Mouse (Mus musculus) embryonic facial prominence, embryonic 15.5 days (tissue): ENCODE results near the gene Srgap2. TPM values are rescaled to one million over a fixed set of nuclear protein-coding genes. Genes with fewer than 3 reads are reported as not detected.
A peak's percentile ranks its signal among the peaks of the same experiment; 100 is the strongest.

Source experiments
- ATAC-seq: fragments of 200-750 bp; cut with Nextera tagmentation; 2 replicates; pipeline ENCODE4 v1.8.0; 2017; ENCODE audit warnings: low read depth, moderate TSS enrichment; ENCODE audit not compliant: insufficient number of reproducible peaks, low FRiP score, low TSS enrichment
- H3K27ac ChIP-seq: fragments of 300-500 bp; sonication (generic); replicated peaks from 2 replicates; pipeline ENCODE4 v1.5.1; 2015; ENCODE audit warnings: mild to moderate bottlenecking, inconsistent platforms
- H3K27me3 ChIP-seq: fragments of 300-500 bp; sonication (generic); 2 replicates; pipeline ENCODE4 v1.6.1; 2015; ENCODE audit warnings: inconsistent platforms
- H3K36me3 ChIP-seq: fragments of 300-500 bp; sonication (generic); 2 replicates; pipeline ENCODE4 v1.6.1; 2015; ENCODE audit warnings: mild to moderate bottlenecking, inconsistent platforms
- H3K4me1 ChIP-seq: fragments of 300-500 bp; sonication (generic); 2 replicates; pipeline ENCODE4 v1.6.1; 2015; ENCODE audit warnings: inconsistent platforms
- H3K4me2 ChIP-seq: fragments of 300-500 bp; sonication (generic); replicated peaks from 2 replicates; pipeline ENCODE4 v1.6.1; 2015; ENCODE audit warnings: mild to moderate bottlenecking, inconsistent platforms
- H3K4me3 ChIP-seq: fragments of 300-500 bp; sonication (generic); replicated peaks from 2 replicates; pipeline ENCODE4 v1.5.1; 2015; ENCODE audit warnings: mild to moderate bottlenecking, inconsistent platforms
- H3K9ac ChIP-seq: fragments of 300-500 bp; sonication (generic); 2 replicates; pipeline ENCODE4 v1.6.1; 2015; ENCODE audit warnings: inconsistent platforms
- H3K9me3 ChIP-seq: fragments of 300-500 bp; sonication (generic); replicated peaks from 2 replicates; pipeline ENCODE4 v1.6.1; 2016; ENCODE audit warnings: inconsistent platforms
- WGBS: fragments of 180-500 bp; shearing (Covaris S2); methylation state at CpG from one replicate; pipeline ENCODE4 v1.1.7; 2015; 5-methylcytosine and 5-hydroxymethylcytosine counted together
- polyA plus RNA-seq: library from polyadenylated mRNA; unstranded; fragments of >200 nt; fragmentation: Nextera tagmentation; extraction: Ambion mirVana; gene quantifications from 2 replicates; pipeline ENCODE4 v1.2.1, GENCODE M21; 2015

The Srgap2 gene
- polyA plus RNA-seq, 1 experiment from 2014 or later: 18.0 TPM

- Histone ChIP-seq H3K27ac (no peak overlapping the region), H3K27me3 (no peaks in the 10 kb centered on the region), H3K4me1 (no peaks in the 10 kb centered on the region), H3K9me3 (no peaks in the 10 kb centered on the region), H3K4me2 (no peak overlapping the region), H3K4me3 (no peak overlapping the region), H3K9ac (no peak overlapping the region), H3K36me3 (peaks cover 29% of the 10 kb centered on the region)
- ATAC-seq: no peak
- 82% methylated on average over 1 of the region's 1 CpGs for WGBS
Measured at GRCm38 (mm10) chr1:131359609-131360008, 167.5 kb downstream of the Srgap2 start.

- no peak overlapping the region for H3K27ac ChIP-seq
- ATAC-seq: no peak
- no peak overlapping the region for H3K4me3 ChIP-seq
- no peak overlapping the region for H3K9ac ChIP-seq
- no peaks in the 10 kb centered on the region for H3K27me3 ChIP-seq
- no peak overlapping the region for H3K4me2 ChIP-seq
- H3K9me3 ChIP-seq: no peaks in the 10 kb centered on the region
- H3K4me1 ChIP-seq: no peaks in the 10 kb centered on the region
- 85% methylated on average over 1 of the region's 1 CpGs for WGBS
- peaks cover 20% of the 10 kb centered on the region for H3K36me3 ChIP-seq
Measured at GRCm38 (mm10) chr1:131357213-131357612, 169.9 kb downstream of the Srgap2 start.

GRCm38 (mm10) chr1:131351436-131351835, 175.7 kb downstream of the Srgap2 start:
- no peak overlapping the region for H3K9ac ChIP-seq
- no peak overlapping the region for H3K4me2 ChIP-seq
- no peak overlapping the region for H3K27ac ChIP-seq
- H3K4me3 ChIP-seq: no peak overlapping the region
- ATAC-seq: no peak
- peaks cover 29% of the 10 kb centered on the region for H3K36me3 ChIP-seq
- no peaks in the 10 kb centered on the region for H3K27me3 ChIP-seq
- no peaks in the 10 kb centered on the region for H3K9me3 ChIP-seq
- 80% methylated on average over 2 of the region's 2 CpGs for WGBS
- peaks cover 3% of the 10 kb centered on the region; the same call in 1 of the 2 replicates for H3K4me1 ChIP-seq

- no peak overlapping the region for H3K4me3 ChIP-seq
- WGBS: 44% methylated on average over 1 of the region's 1 CpGs
- H3K27ac ChIP-seq: no peak overlapping the region
- no peaks in the 10 kb centered on the region for H3K27me3 ChIP-seq
- no peak for ATAC-seq
- peaks cover 26% of the 10 kb centered on the region for H3K36me3 ChIP-seq
- no peak overlapping the region for H3K9ac ChIP-seq
- no peak overlapping the region for H3K4me2 ChIP-seq
- peaks cover 3% of the 10 kb centered on the region; the same call in 1 of the 2 replicates for H3K4me1 ChIP-seq
- H3K9me3 ChIP-seq: no peaks in the 10 kb centered on the region
Measured at GRCm38 (mm10) chr1:131349993-131350510, 177.1 kb downstream of the Srgap2 start.

- Histone ChIP-seq H3K4me3 (no peak overlapping the region), H3K27me3 (no peaks in the 10 kb centered on the region), H3K9me3 (no peaks in the 10 kb centered on the region), H3K9ac (no peak overlapping the region), H3K4me1 (peaks cover 3% of the 10 kb centered on the region; the same call in 1 of the 2 replicates), H3K27ac (no peak overlapping the region), H3K4me2 (no peak overlapping the region), H3K36me3 (peaks cover 28% of the 10 kb centered on the region)
- ATAC-seq: no peak
- WGBS: 59% methylated on average over 2 of the region's 2 CpGs
Measured at GRCm38 (mm10) chr1:131347708-131348107, 179.4 kb downstream of the Srgap2 start.

- WGBS: 73% methylated on average over 1 of the region's 1 CpGs
- Histone ChIP-seq H3K36me3 (peaks cover 28% of the 10 kb centered on the region), H3K27ac (peak overlapping the region; percentile 28; the same call in 1 of the 2 replicates), H3K4me2 (no peak overlapping the region), H3K9ac (no peak overlapping the region), H3K4me3 (no peak overlapping the region), H3K4me1 (peaks cover 3% of the 10 kb centered on the region; the same call in 1 of the 2 replicates), H3K9me3 (no peaks in the 10 kb centered on the region), H3K27me3 (no peaks in the 10 kb centered on the region)
- no peak for ATAC-seq
Measured at GRCm38 (mm10) chr1:131346916-131347555, 180.1 kb downstream of the Srgap2 start.

- Histone ChIP-seq H3K4me2 (no peak overlapping the region), H3K9me3 (no peaks in the 10 kb centered on the region), H3K27me3 (no peaks in the 10 kb centered on the region), H3K4me3 (no peak overlapping the region), H3K4me1 (peaks cover 3% of the 10 kb centered on the region; the same call in 1 of the 2 replicates), H3K9ac (no peak overlapping the region), H3K36me3 (peaks cover 28% of the 10 kb centered on the region), H3K27ac (no peak overlapping the region)
- 80% methylated on average over 5 of the region's 5 CpGs for WGBS
- no peak for ATAC-seq
Measured at GRCm38 (mm10) chr1:131345422-131346419, 181.4 kb downstream of the Srgap2 start.

GRCm38 (mm10) chr1:131344691-131345090, 182.5 kb downstream of the Srgap2 start:
- ATAC-seq: no peak
- Histone ChIP-seq H3K4me3 (no peak overlapping the region), H3K4me1 (peaks cover 3% of the 10 kb centered on the region; the same call in 1 of the 2 replicates)

GRCm38 (mm10) chr1:131336017-131336416, 191.1 kb downstream of the Srgap2 start:
- Histone ChIP-seq H3K4me3 (no peak overlapping the region), H3K27me3 (no peaks in the 10 kb centered on the region), H3K9me3 (no peaks in the 10 kb centered on the region), H3K27ac (no peak overlapping the region), H3K9ac (no peak overlapping the region), H3K4me2 (no peak overlapping the region), H3K4me1 (no peaks in the 10 kb centered on the region), H3K36me3 (peaks cover 15% of the 10 kb centered on the region; the same call in 1 of the 2 replicates)
- ATAC-seq: no peak
- WGBS: 67% methylated on average over 5 of the region's 5 CpGs

More at GRCm38 (mm10) chr1:131344691-131345090, 182.5 kb downstream of the Srgap2 start:
- no peak overlapping the region for H3K9ac ChIP-seq
- H3K4me2 ChIP-seq: no peak overlapping the region
- peaks cover 28% of the 10 kb centered on the region for H3K36me3 ChIP-seq
- H3K27me3 ChIP-seq: no peaks in the 10 kb centered on the region
- H3K9me3 ChIP-seq: no peaks in the 10 kb centered on the region
- 75% methylated on average over 2 of the region's 2 CpGs for WGBS
- H3K27ac ChIP-seq: no peak overlapping the region

- H3K36me3 ChIP-seq: peaks cover 15% of the 10 kb centered on the region; the same call in 1 of the 2 replicates
- H3K9ac ChIP-seq: no peak overlapping the region
- H3K4me3 ChIP-seq: no peak overlapping the region
- no peaks in the 10 kb centered on the region for H3K27me3 ChIP-seq
- H3K4me2 ChIP-seq: no peak overlapping the region
- ATAC-seq: no peak
- H3K9me3 ChIP-seq: no peaks in the 10 kb centered on the region
- H3K4me1 ChIP-seq: no peaks in the 10 kb centered on the region
- no peak overlapping the region for H3K27ac ChIP-seq
- 45% methylated on average over 3 of the region's 3 CpGs for WGBS
Measured at GRCm38 (mm10) chr1:131335604-131336003, 191.5 kb downstream of the Srgap2 start.

GRCm38 (mm10) chr1:131331180-131331579, 196.0 kb downstream of the Srgap2 start:
- no peaks in the 10 kb centered on the region for H3K9me3 ChIP-seq
- ATAC-seq: no peak
- H3K4me3 ChIP-seq: no peak overlapping the region
- no peak overlapping the region for H3K27ac ChIP-seq
- H3K4me1 ChIP-seq: no peaks in the 10 kb centered on the region
- WGBS: 84% methylated on average over 1 of the region's 1 CpGs
- no peaks in the 10 kb centered on the region for H3K27me3 ChIP-seq
- H3K36me3 ChIP-seq: peaks cover 27% of the 10 kb centered on the region
- no peak overlapping the region for H3K9ac ChIP-seq
- H3K4me2 ChIP-seq: no peak overlapping the region
